Mouse (Mus musculus) E14TG2a.4 (cell line): ENCODE results near the gene Omg.

Experiments used
- H3K27me3 ChIP-seq: 2 replicates; pipeline ENCODE4 v1.6.1; 2014; ENCODE audit warnings: low read length, control low read depth; ENCODE audit not compliant: insufficient read depth
- H3K36me3 ChIP-seq: 2 replicates; pipeline ENCODE4 v1.6.1; 2014; ENCODE audit warnings: low read length, control low read depth; ENCODE audit not compliant: insufficient read depth
- H3K4me1 ChIP-seq: replicated peaks from 2 replicates; pipeline ENCODE4 v1.6.1; 2014; ENCODE audit warnings: low read depth, low read length, control low read depth
- H3K4me3 ChIP-seq: replicated peaks from 2 replicates; pipeline ENCODE4 v1.5.1; 2014; ENCODE audit warnings: mild to moderate bottlenecking, low read length
- H3K9me3 ChIP-seq: 2 replicates; pipeline ENCODE4 v1.6.1; 2014; ENCODE audit warnings: low read length, control low read depth
- CTCF ChIP-seq: conservative IDR thresholded peaks from 2 replicates; pipeline ENCODE4 v1.5.1; 2014; ENCODE audit warnings: low read length
- NANOG ChIP-seq: IDR thresholded peaks from 2 replicates; pipeline ENCODE4 v1.6.1; 2014; ENCODE audit warnings: borderline replicate concordance, low read length, mixed read lengths
- POU5F1 ChIP-seq: IDR thresholded peaks from 2 replicates; pipeline ENCODE4 v1.6.1; 2014; ENCODE audit warnings: low read length, borderline replicate concordance

Gene Omg

GRCm38 (mm10) chr11:79521930-79522329, 18.0 kb upstream of the Omg start:
- H3K4me3 ChIP-seq, result no peak overlapping the region
- H3K36me3 ChIP-seq, result no peaks in the 10 kb centered on the region
- H3K9me3 ChIP-seq, result no peaks in the 10 kb centered on the region
- TF ChIP-seq POU5F1, result no peak
- TF ChIP-seq NANOG, result no peak
- TF ChIP-seq CTCF, result no peak
- H3K4me1 ChIP-seq, result no peaks in the 10 kb centered on the region
- H3K27me3 ChIP-seq, result no peaks in the 10 kb centered on the region

GRCm38 (mm10) chr11:79520772-79521171, 16.9 kb upstream of the Omg start:
- H3K27me3 ChIP-seq, result no peaks in the 10 kb centered on the region
- no peaks in the 10 kb centered on the region for H3K4me1 ChIP-seq
- no peak overlapping the region for H3K4me3 ChIP-seq
- no peaks in the 10 kb centered on the region for H3K36me3 ChIP-seq
- H3K9me3 ChIP-seq, result no peaks in the 10 kb centered on the region
- no peak for TF ChIP-seq CTCF
- TF ChIP-seq NANOG, result no peak
- TF ChIP-seq POU5F1, result no peak

- Histone ChIP-seq H3K9me3 (no peaks in the 10 kb centered on the region), H3K4me1 (no peaks in the 10 kb centered on the region), H3K4me3 (no peak overlapping the region), H3K36me3 (no peaks in the 10 kb centered on the region), H3K27me3 (no peaks in the 10 kb centered on the region)
- TF ChIP-seq NANOG (no peak), POU5F1 (no peak), CTCF (no peak)
Observed at GRCm38 (mm10) chr11:79519878-79520291, 16.0 kb upstream of the Omg start.

GRCm38 (mm10) chr11:79519299-79519698, 15.4 kb upstream of the Omg start:
- no peaks in the 10 kb centered on the region for H3K36me3 ChIP-seq
- no peak for TF ChIP-seq NANOG
- no peak for TF ChIP-seq POU5F1
- no peak for TF ChIP-seq CTCF
- no peaks in the 10 kb centered on the region for H3K9me3 ChIP-seq
- H3K27me3 ChIP-seq, result no peaks in the 10 kb centered on the region
- H3K4me3 ChIP-seq, result no peak overlapping the region
- no peaks in the 10 kb centered on the region for H3K4me1 ChIP-seq

GRCm38 (mm10) chr11:79515798-79516197, 11.9 kb upstream of the Omg start:
- no peaks in the 10 kb centered on the region for H3K4me1 ChIP-seq
- H3K4me3 ChIP-seq, result no peak overlapping the region
- H3K36me3 ChIP-seq, result no peaks in the 10 kb centered on the region
- no peaks in the 10 kb centered on the region for H3K27me3 ChIP-seq
- TF ChIP-seq CTCF (no peak), NANOG (no peak), POU5F1 (no peak)
- H3K9me3 ChIP-seq, result no peaks in the 10 kb centered on the region

GRCm38 (mm10) chr11:79515331-79515730, 11.4 kb upstream of the Omg start:
- H3K27me3 ChIP-seq, result no peaks in the 10 kb centered on the region
- H3K36me3 ChIP-seq, result no peaks in the 10 kb centered on the region

GRCm38 (mm10) chr11:79511970-79512369, 8.1 kb upstream of the Omg start:
- H3K4me3 ChIP-seq, result no peak overlapping the region
- no peaks in the 10 kb centered on the region for H3K4me1 ChIP-seq
- no peaks in the 10 kb centered on the region for H3K9me3 ChIP-seq
- no peaks in the 10 kb centered on the region for H3K27me3 ChIP-seq
- no peaks in the 10 kb centered on the region for H3K36me3 ChIP-seq
- TF ChIP-seq NANOG (no peak), POU5F1 (no peak), CTCF (no peak)

More at GRCm38 (mm10) chr11:79515331-79515730, 11.4 kb upstream of the Omg start:
- no peaks in the 10 kb centered on the region for H3K9me3 ChIP-seq
- no peak overlapping the region for H3K4me3 ChIP-seq
- H3K4me1 ChIP-seq, result no peaks in the 10 kb centered on the region
- TF ChIP-seq NANOG (no peak), POU5F1 (no peak), CTCF (no peak)

- Histone ChIP-seq H3K4me1 (no peaks in the 10 kb centered on the region), H3K36me3 (no peaks in the 10 kb centered on the region), H3K27me3 (no peaks in the 10 kb centered on the region), H3K9me3 (no peaks in the 10 kb centered on the region), H3K4me3 (no peak overlapping the region)
- TF ChIP-seq NANOG, result no peak
Observed at GRCm38 (mm10) chr11:79504506-79504905, 622 bp upstream of the Omg start.

- Histone ChIP-seq H3K36me3 (no peaks in the 10 kb centered on the region), H3K27me3 (no peaks in the 10 kb centered on the region), H3K9me3 (no peaks in the 10 kb centered on the region), H3K4me1 (no peaks in the 10 kb centered on the region), H3K4me3 (no peak overlapping the region)
- no peak for TF ChIP-seq NANOG
- no peak for TF ChIP-seq CTCF
- no peak for TF ChIP-seq POU5F1
Observed at GRCm38 (mm10) chr11:79502917-79503316, 967 bp downstream of the Omg start.
